Mouse (Mus musculus) mature B cell (primary cell): Measurements from ENCODE around the gene Hist1h4a.
"Not testable (repeated sequence)": the region's sequence is repeated elsewhere in the genome, so short reads cannot be mapped to it uniquely, and the experiment has no call there.

Experiments
- in situ Hi-C: fragments of 300-500 bp; cut with MboI; formaldehyde crosslinking; loops from 2 replicates; pipeline ENCODE4 v1.14.3; 2019

Hist1h4a gene

GRCm38 (mm10) chr13:23760972-23761864, at the start of gene Hist1h4a:
Gene Hist1h4a, minus strand, starts transcription at chr13:23761230.
- in situ Hi-C loops: no loop called here

GRCm38 (mm10) chr13:23806422-23807052, 45.5 kb upstream of the Hist1h4a start, which contains the start of gene Slc17a2:
Gene Slc17a2, plus strand, starts transcription at chr13:23806993.
- in situ Hi-C loops: no loop called here

DNA sequence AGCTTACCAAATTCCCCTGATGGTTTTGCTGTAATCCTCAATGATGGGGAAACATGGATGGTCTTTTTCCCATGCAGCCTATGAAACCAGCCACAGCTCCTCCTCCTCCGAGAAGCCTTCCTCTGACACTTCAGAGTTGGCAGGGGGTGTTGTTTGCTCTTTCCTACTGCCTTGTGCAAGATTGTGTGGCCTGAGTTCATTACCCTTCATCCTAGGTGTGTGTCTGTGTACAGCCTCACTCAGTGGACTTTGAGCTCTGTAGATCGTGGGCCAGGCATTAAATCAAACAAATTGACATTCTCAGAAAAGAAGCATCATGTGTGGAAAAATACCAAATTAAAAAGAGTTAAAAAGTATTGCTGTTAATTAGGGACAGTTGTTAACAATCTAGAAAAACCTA, 43.5 kb upstream of the Hist1h4a start:
- in situ Hi-C loops: no loop called here

DNA sequence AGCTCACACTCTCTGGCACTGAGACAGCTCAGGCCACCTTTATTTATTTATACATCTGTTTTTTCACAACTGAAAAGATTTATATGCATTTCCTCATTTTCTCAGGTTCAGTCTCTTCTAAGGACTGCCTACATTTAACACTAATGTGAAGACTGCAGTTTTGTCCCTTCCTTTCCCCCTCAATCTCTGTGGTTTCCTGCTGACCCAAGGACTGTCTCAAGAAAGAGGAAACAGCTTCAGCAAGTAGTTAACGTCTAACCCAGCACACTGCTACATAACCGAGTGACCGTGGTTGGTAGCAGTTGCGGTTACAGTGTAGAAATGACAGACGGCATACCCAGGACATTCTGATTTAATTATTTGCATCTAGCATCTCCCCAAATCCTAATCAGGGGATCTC, 38.4 kb upstream of the Hist1h4a start:
- in situ Hi-C loops: loop anchor here (25.0 kb wide), 1 partner anchor 488 kb away; the partner anchor contains the start of gene Carmil1

DNA sequence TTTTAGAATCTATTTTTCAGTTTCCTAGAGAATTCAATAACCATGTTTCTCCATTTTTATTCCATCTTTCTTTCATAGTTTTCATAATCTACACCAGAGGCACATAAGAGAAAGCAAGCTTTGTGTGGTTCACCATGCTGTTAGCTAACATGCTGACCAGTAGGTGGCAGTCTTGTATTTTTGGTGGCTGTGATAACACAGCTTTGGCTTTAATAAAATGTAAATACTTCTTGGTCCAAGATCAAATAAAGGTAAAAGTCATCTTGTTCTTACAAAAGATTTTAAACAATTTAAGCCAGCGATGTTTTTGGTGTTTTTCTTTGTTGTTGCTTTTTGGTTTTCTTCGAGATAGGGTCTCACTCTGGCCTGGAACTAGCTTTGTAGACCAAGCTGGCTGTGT, 31.5 kb upstream of the Hist1h4a start:
- in situ Hi-C loops: loop anchor here (25.0 kb wide), 1 partner anchor 495 kb away; the partner anchor contains the start of gene Carmil1

- in situ Hi-C loops: loop anchor here (25.0 kb wide), 1 partner anchor 508 kb away; the partner anchor contains the start of gene Carmil1
These were observed 18.0 kb upstream of the Hist1h4a start for GRCm38 (mm10) chr13:23779025-23779424.

GRCm38 (mm10) chr13:23778339-23778738, 17.3 kb upstream of the Hist1h4a start:
- in situ Hi-C loops: loop anchor here (25.0 kb wide), 1 partner anchor 509 kb away; the partner anchor contains the start of gene Carmil1

GRCm38 (mm10) chr13:23772561-23773313, 11.7 kb upstream of the Hist1h4a start:
- in situ Hi-C loops: no loop called here

- in situ Hi-C loops: not testable (repeated sequence)
These were observed 8.6 kb upstream of the Hist1h4a start, which contains the start of gene Trim38 for GRCm38 (mm10) chr13:23769613-23770012. Gene Trim38, plus strand, starts transcription at chr13:23769913.

DNA sequence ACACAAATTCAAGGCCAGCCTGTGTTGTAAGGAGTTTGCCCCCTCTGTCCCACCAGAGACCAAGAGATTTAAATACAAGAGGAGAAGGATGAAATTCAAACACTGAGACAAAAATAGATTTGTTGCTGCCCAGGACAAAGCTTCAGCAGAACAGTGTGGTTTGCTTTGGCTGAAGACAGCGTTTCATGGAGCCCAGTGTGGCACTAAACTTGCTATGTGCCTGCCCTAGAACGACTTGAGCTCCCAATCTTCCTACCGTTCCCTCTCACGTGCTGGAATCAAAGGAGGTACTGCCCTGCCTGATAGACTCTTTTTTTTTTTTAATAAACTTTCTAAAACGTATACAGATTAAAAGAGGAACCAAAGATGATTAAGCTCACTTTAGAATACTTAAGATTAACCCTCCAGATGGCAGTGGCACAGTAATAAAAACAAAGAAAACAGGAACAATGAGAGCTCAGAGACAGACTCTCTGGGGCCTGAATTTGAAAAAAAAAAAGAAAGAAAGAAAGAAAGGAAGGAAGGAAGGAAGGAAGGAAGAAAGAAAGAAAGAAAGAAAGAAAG, 7.9 kb upstream of the Hist1h4a start:
- in situ Hi-C loops: no loop called here

- in situ Hi-C loops: no loop called here
These were observed 5.7 kb upstream of the Hist1h4a start for GRCm38 (mm10) chr13:23766772-23767171.

GRCm38 (mm10) chr13:23765172-23765513, 4.1 kb upstream of the Hist1h4a start:
- in situ Hi-C loops: no loop called here

DNA sequence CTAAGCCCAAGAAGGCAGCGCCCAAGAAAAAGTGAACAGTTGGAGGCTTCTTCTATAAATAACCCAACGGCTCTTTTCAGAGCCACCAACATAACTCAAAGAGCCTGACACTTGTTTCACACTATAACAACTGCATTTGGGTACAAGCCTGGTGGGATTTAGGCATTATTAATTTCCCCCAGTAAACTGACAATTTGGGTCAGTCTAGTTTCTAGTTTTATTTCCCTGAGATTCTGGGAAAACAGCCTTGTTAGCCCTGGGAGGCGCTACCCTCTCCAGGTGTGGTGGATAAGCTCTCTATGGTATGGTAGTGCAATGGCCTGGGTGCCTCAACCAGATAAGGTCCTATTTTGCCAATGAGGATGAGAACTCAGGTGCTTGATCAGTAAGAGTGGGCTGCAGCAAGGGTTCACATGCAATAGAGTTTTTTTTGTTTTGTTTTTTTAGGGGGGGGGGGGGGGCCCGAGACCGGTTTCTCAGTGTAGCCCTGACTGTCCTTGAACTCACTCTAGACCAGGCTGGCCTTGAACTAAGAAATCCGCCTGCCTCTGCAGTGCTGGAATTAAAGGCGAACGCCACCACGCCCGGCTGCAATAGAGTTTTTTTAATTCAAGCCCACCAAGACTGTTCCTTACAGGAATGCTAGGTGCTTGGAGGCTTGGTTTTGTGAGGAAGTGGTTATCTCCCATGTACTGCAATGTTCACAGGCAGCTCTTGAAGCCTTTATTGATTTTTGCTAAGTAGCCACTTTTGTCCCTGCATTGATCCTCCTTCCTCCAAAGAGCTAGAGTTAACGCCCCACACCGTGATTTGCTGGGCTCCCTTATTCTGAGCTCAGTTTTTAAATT, 3.5 kb upstream of the Hist1h4a start:
- in situ Hi-C loops: no loop called here

DNA sequence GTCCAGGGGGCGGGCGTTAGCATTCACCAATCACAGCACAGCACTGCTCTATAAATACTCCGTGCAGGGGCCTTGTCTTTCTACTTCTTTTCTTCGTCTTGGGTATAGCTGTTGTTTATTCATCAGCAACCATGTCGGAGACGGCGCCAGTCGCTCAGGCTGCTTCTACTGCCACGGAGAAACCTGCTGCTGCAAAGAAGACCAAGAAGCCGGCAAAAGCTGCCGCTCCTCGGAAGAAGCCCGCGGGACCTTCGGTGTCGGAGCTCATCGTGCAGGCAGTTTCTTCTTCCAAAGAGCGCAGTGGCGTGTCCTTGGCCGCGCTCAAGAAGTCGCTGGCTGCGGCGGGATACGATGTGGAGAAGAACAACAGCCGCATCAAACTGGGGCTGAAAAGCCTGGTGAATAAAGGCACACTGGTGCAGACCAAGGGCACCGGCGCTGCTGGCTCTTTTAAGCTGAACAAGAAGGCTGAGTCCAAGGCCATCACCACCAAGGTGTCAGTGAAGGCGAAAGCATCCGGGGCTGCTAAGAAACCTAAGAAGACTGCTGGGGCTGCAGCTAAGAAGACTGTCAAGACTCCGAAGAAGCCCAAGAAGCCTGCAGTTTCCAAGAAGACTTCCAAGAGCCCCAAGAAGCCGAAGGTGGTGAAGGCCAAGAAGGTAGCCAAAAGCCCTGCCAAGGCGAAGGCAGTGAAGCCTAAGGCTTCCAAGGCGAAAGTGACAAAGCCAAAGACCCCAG, 2.7 kb upstream of the Hist1h4a start, which contains the start of gene Hist1h1a:
TSS of gene Hist1h1a (plus strand) at position 81 of the 738 bp plus-strand sequence.
- in situ Hi-C loops: no loop called here

DNA sequence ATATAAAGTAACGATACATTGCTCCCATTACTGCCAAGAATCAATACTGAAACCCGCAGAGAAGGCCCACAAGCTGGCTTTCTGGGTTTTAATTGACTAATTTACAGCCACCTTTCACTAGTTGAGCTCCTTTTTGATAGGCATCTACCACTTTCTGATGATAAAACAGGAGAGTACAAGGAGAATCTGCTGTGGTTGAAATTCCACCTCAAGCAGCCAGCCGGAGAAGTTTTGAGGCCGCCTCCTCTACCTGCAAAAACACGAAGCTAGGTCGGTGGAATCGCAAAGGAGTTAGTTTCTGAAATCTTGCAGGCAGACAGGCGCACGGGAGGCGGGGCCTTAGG, 2.2 kb upstream of the Hist1h4a start:
- in situ Hi-C loops: no loop called here

DNA sequence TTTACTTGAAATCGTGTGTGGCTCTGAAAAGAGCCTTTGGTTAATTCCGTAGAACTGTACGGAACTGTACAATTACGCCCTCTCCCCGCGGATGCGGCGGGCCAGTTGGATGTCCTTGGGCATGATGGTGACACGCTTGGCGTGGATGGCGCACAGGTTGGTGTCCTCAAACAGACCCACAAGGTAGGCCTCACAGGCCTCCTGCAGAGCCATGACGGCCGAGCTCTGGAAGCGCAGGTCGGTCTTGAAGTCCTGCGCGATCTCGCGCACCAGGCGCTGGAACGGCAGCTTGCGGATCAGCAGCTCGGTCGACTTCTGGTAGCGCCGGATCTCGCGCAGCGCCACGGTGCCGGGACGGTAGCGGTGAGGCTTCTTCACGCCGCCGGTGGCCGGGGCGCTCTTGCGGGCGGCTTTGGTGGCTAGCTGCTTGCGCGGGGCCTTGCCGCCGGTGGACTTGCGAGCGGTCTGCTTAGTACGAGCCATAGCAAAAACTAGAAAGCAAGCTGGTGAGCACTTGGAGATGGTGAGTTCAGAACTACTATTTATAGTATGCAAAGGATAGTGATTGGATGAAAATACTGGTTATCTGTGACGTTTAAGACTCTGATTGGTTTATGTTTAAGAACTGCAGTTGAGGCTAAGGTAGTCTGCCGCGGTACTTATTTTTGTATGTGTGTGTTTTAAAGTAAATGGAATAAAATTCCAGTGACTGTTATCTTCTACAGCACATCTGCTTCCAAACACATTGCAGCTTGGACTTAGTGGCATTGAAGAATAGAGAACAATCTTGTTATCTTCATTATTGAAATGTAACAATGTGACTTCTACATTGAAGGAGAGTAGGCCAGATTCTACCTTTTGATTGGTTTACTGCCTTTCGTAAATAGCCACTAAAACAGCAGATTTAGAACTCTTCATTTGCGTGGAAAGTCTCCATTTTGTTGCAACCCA, 1.1 kb upstream of the Hist1h4a start, which contains the start of gene Hist1h3a:
TSS of gene Hist1h3a (minus strand) at position 516 of the 951 bp plus-strand sequence.
- in situ Hi-C loops: not testable (repeated sequence)

GRCm38 (mm10) chr13:23760240-23760971, 624 bp downstream of the Hist1h4a start:
- in situ Hi-C loops: no loop called here

DNA sequence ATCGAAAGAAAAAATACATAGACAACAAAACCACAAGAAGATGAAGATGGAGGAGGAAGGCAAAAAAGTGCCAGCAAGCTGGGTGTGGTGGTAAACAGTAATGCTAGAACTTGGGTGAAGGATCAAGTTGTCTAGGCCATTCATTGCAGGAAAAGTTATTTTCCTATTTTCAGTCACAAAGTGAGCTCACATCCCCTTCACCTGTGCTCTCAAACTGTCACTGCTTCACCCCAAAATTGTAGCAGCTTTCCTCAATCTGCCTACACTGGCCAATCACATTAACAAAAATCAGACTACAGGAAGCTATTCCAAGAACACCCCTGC, 1.2 kb downstream of the Hist1h4a start:
- in situ Hi-C loops: loop anchor here (10.0 kb wide), 1 partner anchor 325 kb away; no protein-coding TSS in a partner anchor
